Mouse (Mus musculus): ENCODE results near the gene Ltc4s. TPM values are rescaled to one million over a fixed set of nuclear protein-coding genes. Genes with fewer than 3 reads are reported as not detected.

The Ltc4s gene
- polyA plus RNA-seq (2015; fragmentation: Nextera tagmentation; extraction: Ambion mirVana) = 4.4 and 26.5 TPM in 2 replicates

DNA sequence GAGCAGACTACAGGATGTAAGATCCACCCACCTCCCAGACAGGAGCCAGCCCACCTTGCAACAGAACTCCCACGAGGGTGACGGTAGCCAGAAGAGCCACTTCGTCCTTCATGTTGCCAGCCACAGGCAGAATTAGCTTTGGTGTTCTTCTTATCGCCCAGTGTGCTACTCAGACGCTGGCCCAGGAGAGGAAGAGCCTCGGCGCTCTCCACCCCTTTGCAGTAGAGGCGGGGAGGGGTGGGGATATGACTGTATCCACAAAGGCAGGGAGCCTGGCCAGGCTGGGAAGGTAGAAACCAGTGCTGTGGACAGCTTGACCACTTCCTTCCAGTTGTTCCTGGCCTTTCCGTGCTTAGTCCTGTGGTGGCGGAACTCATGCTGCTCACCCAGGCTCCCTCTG, at the start of gene Ltc4s:
Gene Ltc4s (minus strand): TSS at position 293 of the 400 bp plus-strand sequence.

DNA sequence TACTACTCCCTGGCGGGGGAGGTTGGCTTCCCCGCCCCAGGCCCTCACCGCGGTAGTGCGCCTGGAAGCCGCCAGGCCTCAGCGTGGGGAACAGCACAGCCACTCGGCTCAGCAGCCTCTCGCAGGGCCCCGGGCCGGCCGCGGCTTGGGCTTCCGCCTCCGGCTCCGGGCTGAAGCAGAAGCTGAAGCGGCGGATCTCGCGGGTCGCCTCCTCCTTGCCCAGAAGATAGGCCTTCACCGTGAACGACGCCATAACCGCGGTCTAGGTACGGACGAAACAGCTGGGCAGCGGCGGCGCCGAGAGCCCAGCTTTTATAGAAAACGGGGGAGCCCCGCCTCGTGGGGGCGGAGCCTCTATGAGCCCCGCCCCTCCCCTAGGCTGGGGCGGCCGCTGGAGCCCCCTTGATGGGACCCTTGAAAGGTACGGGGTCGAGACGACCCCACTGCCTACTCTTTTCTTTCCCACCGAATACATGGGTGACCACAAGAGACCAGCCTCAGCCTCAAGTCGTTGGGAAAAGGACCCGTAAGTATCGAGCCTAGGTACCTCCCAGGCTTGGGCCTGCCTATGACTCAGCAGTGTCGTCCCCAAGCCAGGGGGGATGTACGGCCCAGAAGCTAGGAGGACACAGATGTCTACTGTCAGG, 27.8 kb downstream of the Ltc4s start, which contains the start of the genes Sqstm1 and Mgat4b:
Gene Sqstm1 (minus strand): TSS at position 323 of the 647 bp plus-strand sequence.
Gene Mgat4b (plus strand): TSS at position 386 of the 647 bp plus-strand sequence.

Small RNAs within 50 kb of the gene (microRNA-seq; reads per million reads assigned to microRNA genes)
- gene Mir6919 = 0 to 0.21 reads per million in 2 experiments

Other genes starting within 250 kb of the Ltc4s start
- 42.7 and 55.2 TPM in 2 replicates for gene Rnf130, start 213.3 kb downstream of the Ltc4s start, polyA plus RNA-seq (2015; fragmentation: Nextera tagmentation; extraction: Ambion mirVana)
- gene Tbc1d9b, start 107.2 kb downstream of the Ltc4s start, polyA plus RNA-seq (2015; fragmentation: Nextera tagmentation; extraction: Ambion mirVana) = 15.9 and 17.8 TPM in 2 replicates
- gene Mrnip, start 64.2 kb downstream of the Ltc4s start, polyA plus RNA-seq (2015; fragmentation: Nextera tagmentation; extraction: Ambion mirVana) = 8.1 and 10.1 TPM in 2 replicates
- gene Sqstm1, start 27.8 kb downstream of the Ltc4s start, polyA plus RNA-seq (2015; fragmentation: Nextera tagmentation; extraction: Ambion mirVana) = 279 and 303 TPM in 2 replicates
- gene Mgat4b, start 27.7 kb downstream of the Ltc4s start, polyA plus RNA-seq (2015; fragmentation: Nextera tagmentation; extraction: Ambion mirVana) = 13.2 and 15.9 TPM in 2 replicates
- 2.4 and 2.5 TPM in 2 replicates for gene Maml1, start 53.7 kb upstream of the Ltc4s start, polyA plus RNA-seq (2015; fragmentation: Nextera tagmentation; extraction: Ambion mirVana)
- gene Canx, start 87.1 kb upstream of the Ltc4s start, polyA plus RNA-seq (2015; fragmentation: Nextera tagmentation; extraction: Ambion mirVana) = 95.8 and 106 TPM in 2 replicates
- 0.19 and 0.22 TPM in 2 replicates for gene Cby3, start 115.8 kb upstream of the Ltc4s start, polyA plus RNA-seq (2015; fragmentation: Nextera tagmentation; extraction: Ambion mirVana)
- gene Hnrnph1, start 138.4 kb upstream of the Ltc4s start, polyA plus RNA-seq (2015; fragmentation: Nextera tagmentation; extraction: Ambion mirVana) = 106 and 116 TPM in 2 replicates
- 15.1 and 18.6 TPM in 2 replicates for gene Rufy1, start 192.5 kb upstream of the Ltc4s start, polyA plus RNA-seq (2015; fragmentation: Nextera tagmentation; extraction: Ambion mirVana)

Measured in skeletal muscle tissue, postnatal 0 days (tissue).